Mouse (Mus musculus): ENCODE measurements around the gene Dgcr6. TPM values are rescaled to one million over a fixed set of nuclear protein-coding genes. Genes with fewer than 3 reads are reported as not detected.

Gene Dgcr6
- polyA plus RNA-seq, 1 experiment = 142 TPM

- Histone ChIP-seq H3K36me3 (ENCODE audit: control insufficient read depth, insufficient read depth, low read length) (no peaks in the 10 kb centered on the region), H3K27ac (ENCODE audit: insufficient read depth, low read depth, low read length) (no peak overlapping the region), H3K27me3 (replicated peaks; ENCODE audit: control insufficient read depth, insufficient read depth, low read length) (no peaks in the 10 kb centered on the region), H3K4me1 (ENCODE audit: control insufficient read depth, insufficient read depth, low read length) (peaks cover 14% of the 10 kb centered on the region; the same call in 1 of the 2 replicates), H3K4me3 (ENCODE audit: insufficient read depth, low read depth, low read length) (no peak overlapping the region)
- no peak for DNase-seq
- WGBS = 60% methylated on average over 8 of the region's 8 CpGs
- TF ChIP-seq CTCF (conservative IDR thresholded peaks at IDR 0.05; ENCODE audit: insufficient read depth, insufficient read length, low read depth, low read length) = no peak
- no peak for TF ChIP-seq POLR2A (IDR thresholded peaks at IDR 0.05; ENCODE audit: low read depth, low read length)
These were observed 4.6 kb upstream of the Dgcr6 start for GRCm38 (mm10) chr16:18048071-18048470.

- H3K36me3 ChIP-seq (ENCODE audit: control insufficient read depth, insufficient read depth, low read length) = no peaks in the 10 kb centered on the region
- H3K4me1 ChIP-seq (ENCODE audit: control insufficient read depth, insufficient read depth, low read length) = peaks cover 8% of the 10 kb centered on the region; the same call in 1 of the 2 replicates
- H3K27me3 ChIP-seq (replicated peaks; ENCODE audit: control insufficient read depth, insufficient read depth, low read length) = no peaks in the 10 kb centered on the region
- DNase-seq = no peak
- 47% methylated on average over 7 of the region's 7 CpGs for WGBS
- no peak overlapping the region for H3K27ac ChIP-seq (ENCODE audit: insufficient read depth, low read depth, low read length)
- TF ChIP-seq CTCF (conservative IDR thresholded peaks at IDR 0.05; ENCODE audit: insufficient read depth, insufficient read length, low read depth, low read length) = no peak
- TF ChIP-seq POLR2A (IDR thresholded peaks at IDR 0.05; ENCODE audit: low read depth, low read length) = no peak
- no peak overlapping the region for H3K4me3 ChIP-seq (ENCODE audit: insufficient read depth, low read depth, low read length)
These were observed 338 bp upstream of the Dgcr6 start for GRCm38 (mm10) chr16:18052322-18052721.

DNA sequence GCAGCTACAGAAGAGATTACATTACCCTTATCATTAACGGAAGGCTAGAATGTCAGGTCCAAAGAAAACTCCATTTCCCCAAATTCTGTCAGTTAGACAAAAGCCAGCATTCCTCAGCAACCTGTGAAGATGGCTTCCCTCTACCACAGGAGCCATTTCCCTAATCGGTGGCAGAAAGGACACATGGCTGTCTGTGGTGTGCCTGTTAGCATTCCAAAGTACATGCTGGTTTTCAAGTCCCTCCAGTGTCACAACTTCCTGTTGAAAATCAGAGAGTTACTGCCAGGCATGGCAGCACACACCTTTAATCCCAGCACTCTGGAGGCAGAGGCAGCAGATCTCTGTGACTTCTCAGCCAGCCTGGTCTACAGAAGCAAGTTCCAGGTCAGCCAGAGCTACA is 3.6 kb downstream of the Dgcr6 start:
- WGBS = 60% methylated on average over 2 of the region's 2 CpGs
- Histone ChIP-seq H3K4me1 (ENCODE audit: control insufficient read depth, insufficient read depth, low read length) (peaks cover 2% of the 10 kb centered on the region; the same call in 1 of the 2 replicates), H3K27ac (ENCODE audit: insufficient read depth, low read depth, low read length) (no peak overlapping the region), H3K36me3 (ENCODE audit: control insufficient read depth, insufficient read depth, low read length) (no peaks in the 10 kb centered on the region), H3K27me3 (replicated peaks; ENCODE audit: control insufficient read depth, insufficient read depth, low read length) (no peaks in the 10 kb centered on the region), H3K4me3 (ENCODE audit: insufficient read depth, low read depth, low read length) (no peak overlapping the region)
- TF ChIP-seq POLR2A (IDR thresholded peaks at IDR 0.05; ENCODE audit: low read depth, low read length) (no peak), CTCF (conservative IDR thresholded peaks at IDR 0.05; ENCODE audit: insufficient read depth, insufficient read length, low read depth, low read length) (no peak)
- no peak for DNase-seq

GRCm38 (mm10) chr16:18058331-18058731 is 5.7 kb downstream of the Dgcr6 start:
- Histone ChIP-seq H3K36me3 (ENCODE audit: control insufficient read depth, insufficient read depth, low read length) (no peaks in the 10 kb centered on the region), H3K4me3 (ENCODE audit: insufficient read depth, low read depth, low read length) (no peak overlapping the region), H3K27ac (ENCODE audit: insufficient read depth, low read depth, low read length) (no peak overlapping the region), H3K4me1 (ENCODE audit: control insufficient read depth, insufficient read depth, low read length) (no peaks in the 10 kb centered on the region), H3K27me3 (replicated peaks; ENCODE audit: control insufficient read depth, insufficient read depth, low read length) (no peaks in the 10 kb centered on the region)
- TF ChIP-seq POLR2A (IDR thresholded peaks at IDR 0.05; ENCODE audit: low read depth, low read length) (no peak), CTCF (conservative IDR thresholded peaks at IDR 0.05; ENCODE audit: insufficient read depth, insufficient read length, low read depth, low read length) (no peak)
- 79% methylated on average over 6 of the region's 6 CpGs for WGBS
- DNase-seq = no peak

- DNase-seq = no peak
- WGBS = 72% methylated on average over 10 of the region's 10 CpGs
- no peak overlapping the region for H3K4me3 ChIP-seq (ENCODE audit: insufficient read depth, low read depth, low read length)
- TF ChIP-seq CTCF (conservative IDR thresholded peaks at IDR 0.05; ENCODE audit: insufficient read depth, insufficient read length, low read depth, low read length) (no peak), POLR2A (IDR thresholded peaks at IDR 0.05; ENCODE audit: low read depth, low read length) (no peak)
- no peaks in the 10 kb centered on the region for H3K27me3 ChIP-seq (replicated peaks; ENCODE audit: control insufficient read depth, insufficient read depth, low read length)
- H3K4me1 ChIP-seq (ENCODE audit: control insufficient read depth, insufficient read depth, low read length) = no peaks in the 10 kb centered on the region
- no peaks in the 10 kb centered on the region for H3K36me3 ChIP-seq (ENCODE audit: control insufficient read depth, insufficient read depth, low read length)
- H3K27ac ChIP-seq (ENCODE audit: insufficient read depth, low read depth, low read length) = no peak overlapping the region
These were observed 6.6 kb downstream of the Dgcr6 start for GRCm38 (mm10) chr16:18059243-18059642.

GRCm38 (mm10) chr16:18061201-18061600 is 8.5 kb downstream of the Dgcr6 start:
- Histone ChIP-seq H3K27me3 (replicated peaks; ENCODE audit: control insufficient read depth, insufficient read depth, low read length) (no peaks in the 10 kb centered on the region), H3K27ac (ENCODE audit: insufficient read depth, low read depth, low read length) (no peak overlapping the region), H3K4me3 (ENCODE audit: insufficient read depth, low read depth, low read length) (no peak overlapping the region), H3K36me3 (ENCODE audit: control insufficient read depth, insufficient read depth, low read length) (no peaks in the 10 kb centered on the region), H3K4me1 (ENCODE audit: control insufficient read depth, insufficient read depth, low read length) (no peaks in the 10 kb centered on the region)
- TF ChIP-seq CTCF (conservative IDR thresholded peaks at IDR 0.05; ENCODE audit: insufficient read depth, insufficient read length, low read depth, low read length) = no peak
- TF ChIP-seq POLR2A (IDR thresholded peaks at IDR 0.05; ENCODE audit: low read depth, low read length) = no peak
- DNase-seq = no peak
- WGBS = 81% methylated on average over 11 of the region's 11 CpGs

GRCm38 (mm10) chr16:18066060-18067009 is 13.7 kb downstream of the Dgcr6 start:
- H3K4me1 ChIP-seq (ENCODE audit: control insufficient read depth, insufficient read depth, low read length) = no peaks in the 10 kb centered on the region; the same call in 1 of the 2 replicates
- H3K4me3 ChIP-seq (ENCODE audit: insufficient read depth, low read depth, low read length) = peak overlapping the region; percentile 75
- no peaks in the 10 kb centered on the region for H3K36me3 ChIP-seq (ENCODE audit: control insufficient read depth, insufficient read depth, low read length)
- peak; percentile 96 for DNase-seq
- under 1% methylated on average over 81 of the region's 81 CpGs for WGBS
- TF ChIP-seq CTCF (conservative IDR thresholded peaks at IDR 0.05; ENCODE audit: insufficient read depth, insufficient read length, low read depth, low read length) (no peak), POLR2A (IDR thresholded peaks at IDR 0.05; ENCODE audit: low read depth, low read length) (peak; percentile 63)
- H3K27ac ChIP-seq (ENCODE audit: insufficient read depth, low read depth, low read length) = peak overlapping the region; percentile 45
- H3K27me3 ChIP-seq (replicated peaks; ENCODE audit: control insufficient read depth, insufficient read depth, low read length) = no peaks in the 10 kb centered on the region
